Mouse (Mus musculus): ENCODE results near the gene Hopx.

Gene Hopx

DNA sequence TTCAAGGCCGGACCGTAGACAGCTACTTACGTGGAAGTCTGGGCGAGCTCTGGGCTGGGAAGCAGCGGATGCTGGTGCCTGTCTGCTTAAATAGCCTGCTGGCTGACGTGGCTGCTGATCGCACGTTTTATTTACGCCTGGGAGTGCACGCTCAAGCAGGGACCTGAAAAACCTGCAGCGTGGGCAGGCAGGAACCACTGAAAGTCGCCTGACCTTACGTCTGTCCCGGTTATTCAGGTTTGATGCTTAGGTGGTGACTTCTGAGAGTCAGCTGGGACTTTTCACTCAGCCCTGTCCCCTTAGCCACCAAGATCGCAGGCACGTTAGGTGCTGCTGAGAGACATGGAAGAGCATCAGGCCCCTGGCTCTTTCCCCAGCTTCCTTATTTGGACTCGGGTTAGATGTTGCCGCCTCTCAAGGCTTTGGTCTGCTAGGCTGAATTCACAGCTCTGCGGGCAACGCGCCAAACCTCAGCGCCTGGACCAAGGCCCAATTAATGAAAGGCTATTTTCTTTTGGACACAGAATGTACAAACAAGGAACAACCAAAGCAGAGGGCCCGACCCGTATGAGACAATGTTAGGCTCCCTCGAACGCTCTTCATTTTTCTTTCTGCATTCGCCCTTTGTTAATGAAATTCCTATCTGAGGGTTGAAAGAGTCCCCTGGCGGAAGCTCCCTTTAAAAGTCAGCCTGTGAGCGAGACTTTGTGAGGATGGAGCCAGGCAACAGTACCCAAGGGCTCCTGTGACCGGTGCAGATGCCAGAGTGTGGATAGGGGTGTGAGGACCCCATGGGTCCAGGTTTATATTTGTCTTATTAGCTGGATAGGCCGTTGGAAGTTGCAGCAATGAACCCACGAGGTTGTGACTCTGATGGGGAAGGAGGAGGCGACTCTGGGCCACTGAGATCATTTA lies at the start of gene Hopx:
Gene Hopx, minus strand, starts transcription at position 305 of the 915 bp plus-strand sequence.
- no peak for DNase-seq (ENCODE audit: low read depth, low spot score)

DNA sequence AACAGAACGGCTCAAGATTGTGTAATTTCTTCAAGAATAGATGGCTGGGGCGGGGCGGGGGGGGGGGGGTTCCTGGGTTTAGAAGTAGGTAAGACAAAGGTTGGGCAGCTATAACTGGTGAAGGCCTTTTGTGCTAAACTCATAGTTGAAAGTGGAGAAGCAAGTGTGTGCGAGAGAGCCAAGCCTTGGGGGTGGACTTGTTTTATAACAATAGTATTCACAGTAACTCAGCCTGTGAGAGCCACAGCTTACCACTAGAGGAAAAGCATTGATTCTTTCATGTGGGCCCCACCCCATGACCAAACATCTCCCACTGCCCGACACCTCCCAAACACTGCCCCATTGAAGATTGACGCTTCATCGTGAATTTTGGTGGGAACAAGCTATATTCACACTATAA lies 48.7 kb upstream of the Hopx start:
- no peak for DNase-seq (ENCODE audit: low read depth, low spot score)

DNA sequence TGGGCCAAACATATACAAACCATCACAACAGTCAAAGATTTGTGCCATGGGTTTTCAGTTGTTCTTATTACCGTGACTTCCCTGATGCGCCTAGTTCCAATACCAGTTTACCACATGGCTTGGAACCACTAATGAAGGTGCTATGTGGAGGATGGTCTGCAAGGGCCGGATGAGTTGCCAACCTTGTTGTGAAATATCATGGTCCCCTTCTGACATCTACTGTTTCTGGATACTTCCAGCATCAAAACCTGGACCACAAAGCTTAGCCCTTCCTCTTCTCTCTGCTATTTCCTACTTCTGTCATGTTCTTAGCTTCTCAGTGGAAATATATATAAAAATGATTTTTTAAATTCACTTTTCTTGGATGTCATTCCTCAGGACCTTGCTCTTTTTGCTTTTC lies 47.6 kb upstream of the Hopx start:
- no peak for DNase-seq (ENCODE audit: low read depth, low spot score)

DNA sequence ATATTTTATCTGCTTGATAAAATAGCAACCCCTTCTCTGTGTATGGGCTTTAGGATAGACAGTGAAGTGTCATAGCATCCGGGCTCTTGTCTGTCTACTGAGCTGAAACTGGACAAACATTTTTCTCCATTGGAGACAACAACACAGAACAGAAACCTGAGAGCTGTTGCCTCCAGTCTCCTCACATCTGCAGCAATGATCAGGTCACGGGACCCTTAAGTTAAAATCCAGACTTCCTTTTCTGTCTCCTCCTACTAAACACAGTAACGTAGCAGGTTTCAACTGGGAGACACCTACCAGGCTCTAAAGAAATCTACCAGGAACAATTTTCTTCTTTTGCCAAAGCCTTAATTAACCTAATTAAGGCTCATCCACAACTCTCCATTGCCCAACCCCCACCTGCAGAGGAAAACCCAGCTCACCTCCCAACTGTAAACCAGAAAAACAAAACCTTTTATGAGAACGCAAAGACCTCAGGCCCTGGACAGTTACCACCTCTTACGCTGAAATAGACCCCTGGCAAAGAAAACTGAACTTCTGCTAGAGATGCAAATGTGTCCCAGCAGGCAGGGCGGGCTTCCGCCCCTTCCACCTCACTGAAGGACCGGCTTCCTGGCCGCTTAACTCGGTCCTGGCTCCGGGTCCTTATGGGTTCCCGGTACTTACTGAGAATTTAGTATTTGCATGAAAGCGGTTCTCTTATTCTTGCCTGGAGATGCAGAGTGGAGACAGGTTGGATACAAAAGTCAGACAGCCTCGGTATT lies 43.0 kb upstream of the Hopx start:
- no peak for DNase-seq (ENCODE audit: low read depth, low spot score)

DNA sequence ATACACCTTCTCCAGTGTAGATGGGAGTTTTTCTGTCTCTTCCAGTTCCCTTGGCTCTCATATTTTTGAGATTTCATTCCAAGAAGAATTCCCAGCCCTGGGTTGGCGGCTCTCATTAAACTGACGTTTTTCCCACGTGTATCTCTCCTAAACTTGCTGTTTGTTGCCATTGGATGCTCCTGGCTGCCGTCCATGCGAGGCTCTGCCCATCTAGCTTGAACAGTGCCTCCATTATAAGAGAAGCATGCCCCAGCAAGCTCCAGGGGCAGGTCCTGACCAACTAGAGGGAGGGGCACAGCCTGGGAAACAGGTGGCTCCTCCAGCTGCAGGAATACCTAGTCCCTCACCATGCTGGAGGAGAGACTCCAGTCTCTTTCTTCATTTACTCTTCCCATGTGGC lies 42.0 kb upstream of the Hopx start:
- no peak for DNase-seq (ENCODE audit: low read depth, low spot score)

DNA sequence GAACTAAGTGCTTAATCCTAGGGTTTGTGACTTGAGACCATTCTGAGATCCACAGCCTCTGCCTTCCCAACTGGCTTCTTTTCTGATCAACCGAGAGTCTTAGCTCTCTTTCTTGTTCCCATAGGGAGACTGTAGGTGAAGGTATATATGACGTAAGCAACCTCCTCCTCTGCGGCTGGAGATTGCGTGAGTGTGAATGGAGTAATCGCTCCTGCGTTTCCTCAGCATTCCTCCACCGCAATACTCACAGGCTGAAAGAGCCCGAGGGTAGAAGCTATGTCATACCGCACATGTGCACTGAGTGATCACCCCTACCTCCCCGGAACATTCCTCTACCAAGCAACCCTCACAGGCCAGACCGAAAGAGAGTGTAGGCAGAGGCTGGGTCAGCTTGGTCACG lies 40.6 kb upstream of the Hopx start:
- DNase-seq (ENCODE audit: low read depth, low spot score) = no peak

DNA sequence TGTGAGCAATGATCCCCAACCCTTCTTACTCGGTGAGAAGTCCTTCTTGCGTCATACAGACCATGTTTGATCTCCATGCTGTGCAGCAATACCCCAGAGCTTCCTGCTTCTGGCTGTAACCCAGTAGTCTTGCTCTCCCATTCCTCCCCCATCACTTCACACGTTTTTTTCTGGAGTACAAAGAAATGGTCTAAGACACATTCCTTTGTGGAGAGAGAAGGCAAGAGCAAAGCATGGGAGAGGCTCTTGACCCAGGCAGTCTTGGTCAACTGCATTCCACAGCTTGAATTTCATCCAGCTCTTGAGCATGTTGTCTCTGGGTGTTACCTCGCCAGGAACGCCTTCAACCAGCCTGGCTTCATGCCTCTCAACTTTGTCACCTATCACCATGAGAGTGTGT lies 39.9 kb upstream of the Hopx start:
- no peak for DNase-seq (ENCODE audit: low read depth, low spot score)

DNA sequence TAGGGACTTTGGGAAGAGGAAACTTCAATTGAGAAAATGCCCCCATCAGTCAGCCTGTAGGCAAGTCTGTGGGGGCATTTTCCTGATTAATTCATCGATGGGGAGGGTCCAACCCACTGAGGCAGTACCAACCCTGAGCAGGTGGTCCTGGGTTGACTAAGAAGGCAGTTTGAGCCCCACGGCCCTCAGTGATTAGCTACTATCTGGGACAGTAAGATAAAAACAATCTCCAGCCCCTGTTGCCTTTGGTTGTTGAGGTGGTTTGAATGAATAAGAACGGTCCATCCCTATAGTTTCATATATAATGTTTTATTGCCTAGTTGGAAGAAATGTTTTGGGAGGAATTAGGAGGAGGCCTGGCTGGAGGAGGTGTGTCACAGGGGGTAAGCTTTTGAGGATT lies 36.8 kb upstream of the Hopx start:
- no peak for DNase-seq (ENCODE audit: low read depth, low spot score)

DNA sequence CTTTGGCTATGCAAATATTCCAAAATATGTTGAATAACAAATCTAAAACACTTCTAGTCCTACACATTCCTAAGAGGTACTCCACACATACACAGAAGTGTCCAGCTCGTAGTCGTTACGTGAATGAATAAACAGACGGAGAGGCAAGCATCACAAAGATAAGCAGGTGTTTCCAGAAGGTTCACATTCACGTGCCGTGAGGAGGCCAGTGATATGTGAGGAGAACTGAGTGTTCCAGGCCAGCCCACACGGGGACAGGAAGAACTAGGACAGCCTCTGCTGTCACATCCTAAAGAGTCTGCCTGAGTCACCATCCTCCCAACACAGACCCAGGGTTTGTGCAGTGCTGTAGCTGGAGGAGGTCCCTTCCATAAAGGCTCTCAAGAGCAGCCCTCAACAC lies 36.2 kb upstream of the Hopx start:
- DNase-seq (ENCODE audit: low read depth, low spot score) = no peak

DNA sequence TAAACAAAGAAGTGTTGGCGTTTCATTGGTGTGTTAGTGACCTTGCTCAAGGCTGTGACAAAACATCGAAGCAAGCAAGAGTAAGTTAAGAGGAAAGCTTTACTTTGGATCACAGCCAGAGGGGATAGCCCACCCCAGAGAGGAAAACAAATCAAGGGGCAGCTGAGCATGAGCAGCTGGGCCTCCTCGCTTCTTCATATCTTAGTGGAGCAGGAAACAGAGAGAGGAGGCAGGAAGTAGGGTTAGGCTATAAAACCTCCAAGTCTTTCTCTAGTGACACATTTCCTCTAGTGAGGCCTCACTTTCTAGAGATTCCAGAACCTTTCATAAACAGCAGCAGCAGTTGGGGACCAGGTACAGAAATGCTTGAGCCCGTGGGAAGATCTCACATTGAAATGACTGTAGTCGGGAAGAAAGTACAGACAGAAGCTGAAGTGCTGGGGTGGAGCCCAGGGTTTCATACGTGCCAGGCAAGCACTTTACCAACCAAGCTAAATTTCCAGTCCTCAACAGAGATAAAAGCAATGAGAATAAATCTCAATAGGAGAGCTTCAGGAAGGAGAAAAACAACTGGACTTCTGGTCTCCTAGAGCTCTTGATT lies 33.2 kb upstream of the Hopx start:
- no peak for DNase-seq (ENCODE audit: low read depth, low spot score)

DNA sequence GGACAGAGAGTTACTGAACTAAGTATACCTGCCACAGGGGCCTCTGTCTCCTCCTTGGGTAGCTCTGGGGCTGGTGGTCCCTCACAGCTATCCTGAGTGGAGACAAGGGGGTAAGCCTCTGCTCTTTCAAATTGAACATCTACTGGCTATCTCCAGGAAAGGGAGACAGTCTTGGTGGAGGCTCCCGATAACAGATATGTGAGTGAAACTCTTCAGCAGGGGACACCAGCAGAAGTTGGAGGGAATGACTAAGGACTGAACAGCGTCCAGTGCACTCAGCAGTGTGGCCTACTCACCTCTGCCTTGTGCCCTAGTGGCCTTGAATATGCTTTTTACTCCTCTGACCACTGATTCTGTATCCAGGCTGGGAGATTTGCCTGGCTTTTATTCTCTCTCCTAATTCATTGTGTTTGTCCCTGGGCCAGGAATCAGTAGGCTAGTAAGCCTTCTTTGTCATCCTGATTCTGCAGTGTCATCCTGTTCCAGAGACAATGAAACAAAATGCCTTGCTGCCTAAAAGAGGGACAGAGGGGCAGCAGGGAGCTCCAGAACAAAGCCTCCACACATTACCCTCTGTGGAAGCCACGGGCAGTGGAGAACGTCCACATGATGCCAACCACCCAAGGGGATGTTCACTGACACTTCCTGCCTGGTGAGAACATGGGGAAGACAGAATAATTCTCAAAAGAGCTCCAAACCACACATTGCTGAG lies 31.7 kb upstream of the Hopx start:
- DNase-seq (ENCODE audit: low read depth, low spot score) = no peak

DNA sequence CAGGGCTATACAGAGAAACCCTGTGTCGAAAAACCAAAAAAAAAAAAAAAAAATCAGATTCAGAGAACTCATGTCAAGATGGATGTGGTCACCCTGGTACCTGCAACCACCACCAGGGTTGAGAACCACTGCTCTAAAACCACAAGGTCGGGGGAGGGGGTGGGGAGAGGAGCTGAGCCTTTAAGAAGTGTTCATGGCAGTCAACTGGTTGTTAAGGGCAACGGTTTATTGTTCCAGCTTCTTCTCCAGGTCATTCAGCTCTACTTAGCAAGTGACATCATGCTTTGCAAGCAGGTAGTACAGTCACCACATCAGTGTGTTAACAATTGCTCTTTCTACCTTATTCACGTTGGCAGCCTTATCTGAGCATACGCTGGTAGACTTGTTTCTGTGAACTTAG lies 29.7 kb upstream of the Hopx start:
- no peak for DNase-seq (ENCODE audit: low read depth, low spot score)

DNA sequence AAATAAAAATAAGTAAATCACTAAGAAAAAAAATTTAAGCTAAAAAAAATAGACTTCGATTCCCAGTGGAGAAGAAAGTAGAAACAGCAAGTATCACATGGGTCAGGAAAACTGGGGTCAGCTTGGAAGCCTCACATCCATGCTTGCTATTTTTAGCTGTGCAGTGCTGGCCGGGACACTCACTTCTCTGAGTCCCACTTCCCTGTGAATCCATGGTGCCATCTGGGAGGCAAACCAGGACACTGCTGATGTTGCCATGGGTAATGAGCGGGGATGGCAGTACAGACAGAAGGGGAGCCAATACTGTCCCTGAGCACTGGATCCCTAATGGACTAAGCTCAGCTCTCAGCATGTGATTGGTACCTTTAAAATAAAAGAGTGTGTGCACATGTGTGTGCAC lies 28.2 kb upstream of the Hopx start:
- no peak for DNase-seq (ENCODE audit: low read depth, low spot score)

DNA sequence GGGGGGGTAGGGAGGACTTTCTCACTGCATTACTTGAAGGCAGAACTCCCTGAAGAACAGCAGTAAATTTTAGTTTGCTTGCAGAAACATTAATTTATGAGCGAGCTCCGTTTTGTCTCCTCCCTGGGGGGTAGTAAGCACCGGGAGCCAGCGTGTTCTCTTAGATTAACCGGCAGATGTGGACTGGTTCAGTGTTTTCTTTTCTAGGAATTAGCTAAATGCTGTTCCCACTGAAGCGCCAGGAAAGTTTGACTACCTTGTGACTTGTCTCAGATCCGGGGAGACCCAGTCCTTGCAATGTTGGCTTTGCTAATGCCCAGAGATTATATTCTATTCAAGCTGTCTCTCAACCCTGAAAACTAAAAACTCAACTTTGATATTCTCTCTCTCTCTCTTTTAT lies 26.4 kb upstream of the Hopx start:
- DNase-seq (ENCODE audit: low read depth, low spot score) = no peak

DNA sequence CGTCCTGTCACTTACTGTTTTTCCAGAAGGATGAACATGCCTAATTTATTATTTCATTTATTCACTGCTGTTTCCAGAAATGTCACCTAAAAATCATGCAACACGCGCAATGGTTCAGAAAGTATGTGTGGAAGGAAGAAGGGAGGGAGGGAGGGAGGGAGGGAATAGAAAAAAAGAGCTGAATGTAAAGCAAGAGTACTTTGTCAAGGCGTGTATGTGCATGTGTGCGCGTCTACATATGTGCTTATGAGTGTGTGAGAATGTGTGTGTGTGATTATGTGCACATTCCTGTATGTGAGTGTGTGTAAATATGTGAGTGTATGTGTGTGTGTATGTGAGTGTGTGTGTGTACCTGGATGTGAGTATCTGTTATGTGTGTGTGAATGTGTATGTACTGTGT lies 25.9 kb upstream of the Hopx start:
- DNase-seq (ENCODE audit: low read depth, low spot score) = no peak

DNA sequence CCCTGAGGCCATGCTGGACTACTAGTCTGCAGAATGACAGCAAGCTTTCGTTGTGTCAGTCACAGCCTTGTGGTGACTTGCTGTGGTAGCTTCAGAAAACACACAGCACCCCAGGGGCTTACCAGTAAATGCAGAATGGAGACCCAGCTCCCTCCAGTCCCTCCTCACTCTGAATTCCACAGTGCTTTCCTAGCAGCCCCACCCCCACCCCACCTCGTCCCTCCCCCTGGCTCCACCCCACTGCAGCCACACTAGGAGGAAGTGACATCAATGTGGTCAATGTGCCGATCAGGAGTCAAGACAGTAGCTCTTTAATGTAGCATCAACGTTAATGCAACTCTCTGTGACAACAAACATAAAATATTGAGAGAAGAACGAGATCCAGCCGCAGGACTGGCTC lies 25.2 kb upstream of the Hopx start:
- DNase-seq (ENCODE audit: low read depth, low spot score) = no peak

DNA sequence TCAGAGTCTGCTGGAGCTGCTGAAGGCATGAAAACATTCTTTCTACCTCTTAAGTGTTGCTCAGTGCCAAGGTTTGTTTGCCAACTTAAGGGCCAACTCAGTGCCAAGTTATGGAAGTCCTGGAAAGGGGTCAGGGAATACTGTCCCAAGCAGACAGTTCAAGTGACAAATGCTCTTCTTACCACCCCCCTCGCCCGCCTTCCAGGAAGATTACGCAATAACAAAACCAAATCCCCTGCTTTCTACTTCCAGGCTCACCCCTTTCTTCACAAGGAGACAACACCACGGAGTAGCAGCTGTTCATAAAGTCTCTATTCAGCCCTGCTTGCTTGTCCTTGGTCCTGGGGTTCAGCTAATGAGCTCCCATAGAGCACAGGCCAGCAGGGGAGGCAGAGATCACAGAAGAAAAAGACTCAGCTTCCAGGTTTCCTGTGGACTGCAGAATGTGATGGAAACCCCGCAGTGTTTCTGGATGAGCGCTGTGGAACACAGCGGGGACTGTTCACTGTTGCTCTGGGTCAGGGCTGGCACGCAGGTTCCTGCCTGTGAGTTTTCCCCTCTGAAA lies 22.9 kb upstream of the Hopx start:
- no peak for DNase-seq (ENCODE audit: low read depth, low spot score)

DNA sequence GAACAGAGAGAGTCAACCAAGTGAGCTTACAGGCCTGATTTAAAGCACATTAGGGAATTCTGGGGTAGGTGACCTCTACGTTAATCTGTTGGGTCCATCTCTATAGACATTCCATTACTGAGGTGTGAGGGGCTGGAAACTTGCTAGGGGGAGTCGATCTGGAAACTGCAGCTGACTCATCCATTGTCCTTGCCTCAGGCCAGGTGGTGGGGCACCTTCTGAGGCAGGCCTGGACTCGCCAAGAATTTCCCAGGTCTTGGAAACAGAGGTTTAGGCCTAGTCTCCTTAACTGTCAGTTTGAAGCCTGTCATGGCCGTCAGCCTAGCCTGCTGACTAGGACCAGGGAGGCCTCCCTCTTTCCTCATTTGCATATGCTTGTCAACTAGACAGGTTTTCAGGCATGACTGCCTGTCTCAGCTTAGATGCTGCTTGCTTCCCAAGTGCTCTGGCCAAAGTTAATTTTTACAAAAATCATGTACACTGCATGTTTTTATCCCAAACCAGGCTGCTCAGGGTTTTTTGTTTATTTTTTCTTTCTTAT lies 21.8 kb upstream of the Hopx start:
- DNase-seq (ENCODE audit: low read depth, low spot score) = no peak

DNA sequence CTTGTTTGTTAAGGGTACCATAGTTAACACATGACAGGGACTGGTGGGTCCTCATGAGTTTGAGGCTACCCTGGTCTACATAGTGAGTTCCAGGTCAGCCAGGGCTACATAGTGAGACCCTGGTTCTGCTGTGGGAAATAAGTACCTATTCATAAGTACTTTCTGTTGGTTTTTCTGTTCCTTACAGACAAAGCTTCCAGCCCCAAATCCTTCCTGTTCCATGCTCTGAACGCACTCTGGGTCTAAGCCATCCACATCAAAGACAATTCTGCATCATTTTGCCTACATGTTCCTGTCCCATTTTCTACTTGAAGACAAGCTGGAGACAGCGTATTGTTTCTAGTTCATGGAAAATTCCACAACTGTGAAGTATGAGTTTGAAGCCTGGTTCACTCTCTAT lies 20.0 kb upstream of the Hopx start:
- DNase-seq (ENCODE audit: low read depth, low spot score) = no peak

DNA sequence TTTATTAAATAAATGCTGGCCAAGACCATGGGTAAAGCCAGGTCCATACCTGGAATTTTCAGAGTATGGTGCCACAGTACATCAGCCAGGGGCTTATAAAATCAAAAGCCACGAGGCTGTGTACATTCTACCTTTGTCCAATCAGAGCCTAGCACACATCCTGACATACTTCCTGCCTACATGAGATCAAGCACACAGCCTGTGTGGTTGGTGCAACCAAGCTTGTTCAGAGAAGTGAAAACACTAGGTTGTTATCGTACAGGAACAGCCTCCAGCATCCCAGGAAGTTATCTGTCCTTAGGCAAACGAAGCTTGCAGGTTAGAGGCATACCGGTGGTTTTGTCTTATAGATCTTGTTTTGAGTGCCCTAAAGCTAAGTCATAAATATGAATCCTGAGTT lies 19.5 kb upstream of the Hopx start:
- DNase-seq (ENCODE audit: low read depth, low spot score) = no peak

DNA sequence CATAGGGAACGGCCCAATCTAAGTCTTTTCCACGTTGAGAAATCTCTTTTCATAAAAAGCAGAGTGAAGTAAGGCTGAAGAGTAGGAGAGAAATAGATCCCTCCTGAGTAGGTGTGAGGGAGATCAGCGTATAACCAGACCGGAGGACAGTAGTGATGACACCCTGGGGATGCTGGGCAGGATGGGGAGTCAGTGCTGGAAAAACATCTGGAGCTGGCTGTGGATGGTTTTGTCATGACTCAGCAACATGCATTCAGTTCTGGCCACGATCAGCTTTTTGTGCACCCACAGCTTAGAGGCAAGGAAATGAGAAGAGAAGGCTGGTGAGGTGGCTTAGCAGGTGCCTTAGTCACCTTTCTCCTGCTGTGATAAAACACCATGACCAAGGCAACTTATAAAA lies 19.0 kb upstream of the Hopx start:
- no peak for DNase-seq (ENCODE audit: low read depth, low spot score)

All from brain, embryonic 18.5 days (tissue).